Mouse (Mus musculus) common myeloid progenitor, adult 5-6 weeks (primary cell): ENCODE results near the gene Olfr488. TPM values are rescaled to one million over a fixed set of nuclear protein-coding genes. Genes with fewer than 3 reads are reported as not detected.
"Not testable (repeated sequence)": the region's sequence is repeated elsewhere in the genome, so short reads cannot be mapped to it uniquely, and the experiment has no call there.

ENCODE experiments used
- ATAC-seq: replicated peaks from 2 replicates; pipeline ENCODE4 v1.8.0; 2016; ENCODE audit warnings: low read depth, mild to moderate bottlenecking, moderate TSS enrichment, inconsistent platforms; ENCODE audit not compliant: poor library complexity, severe bottlenecking
- total RNA-seq: library from RNA; stranded (forward); fragments of 200-1000, 187-1606 nt; gene quantifications from 2 replicates; pipeline ENCODE4 v1.2.3, GENCODE M21; 2017

The Olfr488 gene
- total RNA-seq = not detected in 2 replicates

- no peak for ATAC-seq
These were observed at the start of gene Olfr488 for GRCm38 (mm10) chr7:108258247-108258646. TSS of gene Olfr488 (minus strand) at chr7:108258347.

DNA sequence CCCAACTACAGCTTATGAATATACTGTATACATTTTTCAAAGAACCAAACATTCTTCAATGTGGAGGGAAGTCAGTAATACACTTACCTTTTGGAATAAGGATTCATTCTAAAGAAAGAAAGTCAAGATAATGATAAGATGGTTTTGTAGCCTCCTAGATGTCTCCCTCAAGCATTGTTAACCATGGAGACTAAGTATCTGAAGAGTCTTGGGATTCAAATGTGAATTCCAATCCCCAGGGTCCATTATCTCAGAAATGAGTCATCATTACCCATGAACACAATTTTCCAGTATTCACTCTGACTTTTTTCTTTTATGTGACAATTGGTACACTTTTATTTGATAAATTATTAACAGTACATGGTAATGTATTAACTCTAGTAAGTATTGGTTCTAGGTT is 30.7 kb upstream of the Olfr488 start, which contains the start of gene Olfr490:
TSS of gene Olfr490 (minus strand) at position 101 of the 400 bp plus-strand sequence.
- ATAC-seq = no peak

DNA sequence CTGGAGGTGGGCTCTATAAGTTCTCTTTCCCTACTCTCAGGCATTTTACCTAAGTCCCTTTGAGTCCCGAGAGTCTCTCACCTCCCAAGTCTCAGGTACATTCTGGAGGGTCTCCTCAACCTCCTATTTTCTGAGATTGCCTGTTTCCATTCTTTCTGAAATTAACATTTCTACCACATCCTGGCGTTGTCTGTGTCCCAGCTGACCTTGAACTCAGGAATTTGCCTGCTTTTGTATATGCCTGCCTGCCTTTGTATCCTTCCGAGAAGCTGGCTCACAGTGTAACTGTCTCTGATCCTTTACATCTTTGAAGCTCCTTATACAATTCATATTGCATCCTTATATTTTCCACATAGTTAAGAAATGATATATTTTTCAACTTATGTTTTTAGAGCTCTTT is 24.6 kb downstream of the Olfr488 start:
- ATAC-seq = no peak

GRCm38 (mm10) chr7:108214536-108214935 is 43.6 kb downstream of the Olfr488 start, which contains the start of gene Olfr487:
TSS of gene Olfr487 (minus strand) at chr7:108214636.
- ATAC-seq = not testable (repeated sequence)

Other genes with a start within 250 kb of the Olfr488 start
- gene Olfr478, start 224.4 kb downstream of the Olfr488 start, total RNA-seq = not detected in 2 replicates
- not detected in 2 replicates for gene Olfr479, start 207.7 kb downstream of the Olfr488 start, total RNA-seq
- gene Olfr480, start 191.0 kb downstream of the Olfr488 start, total RNA-seq = not detected in 2 replicates
- gene Olfr481, start 178.5 kb downstream of the Olfr488 start, total RNA-seq = not detected in 2 replicates
- gene Olfr482, start 160.8 kb downstream of the Olfr488 start, total RNA-seq = 0.09 and 0.15 TPM in 2 replicates
- gene Olfr483, start 157.5 kb downstream of the Olfr488 start, total RNA-seq = not detected in 2 replicates
- not detected in 2 replicates for gene Olfr484, start 130.9 kb downstream of the Olfr488 start, total RNA-seq
- not detected in 2 replicates for gene Olfr485, start 98.5 kb downstream of the Olfr488 start, total RNA-seq
- not detected in 2 replicates for gene Olfr486, start 85.6 kb downstream of the Olfr488 start, total RNA-seq
- gene Olfr487, start 43.7 kb downstream of the Olfr488 start, total RNA-seq = not detected in 2 replicates
- gene Olfr490, start 30.6 kb upstream of the Olfr488 start, total RNA-seq = not detected in 2 replicates
- gene Olfr491, start 55.1 kb upstream of the Olfr488 start, total RNA-seq = not detected in 2 replicates
- not detected in 2 replicates for gene Olfr492, start 65.3 kb upstream of the Olfr488 start, total RNA-seq
- gene Olfr493, start 88.6 kb upstream of the Olfr488 start, total RNA-seq = not detected in 2 replicates
- not detected in 2 replicates for gene Olfr494, start 107.0 kb upstream of the Olfr488 start, total RNA-seq
- not detected in 2 replicates for gene Olfr495, start 134.8 kb upstream of the Olfr488 start, total RNA-seq
- not detected in 2 replicates for gene Olfr497, start 162.1 kb upstream of the Olfr488 start, total RNA-seq
- not detected in 2 replicates for gene Olfr498, start 207.0 kb upstream of the Olfr488 start, total RNA-seq